Mouse (Mus musculus) heart, embryonic 12.5 days (tissue): ENCODE results near the gene Emsy. TPM values are rescaled to one million over a fixed set of nuclear protein-coding genes. Genes with fewer than 3 reads are reported as not detected.

ENCODE experiments used
- ATAC-seq: fragments of 200-750 bp; cut with Nextera tagmentation; 2 replicates; pipeline ENCODE4 v1.8.0; 2017; ENCODE audit warnings: moderate TSS enrichment, moderate library complexity; ENCODE audit not compliant: insufficient number of reproducible peaks, low FRiP score
- H3K27ac ChIP-seq: fragments of 300-500 bp; sonication (generic); 2 replicates; pipeline ENCODE4 v1.5.1; 2016; ENCODE audit warnings: mild to moderate bottlenecking, moderate library complexity; ENCODE audit not compliant: poor library complexity, severe bottlenecking
- H3K27me3 ChIP-seq: fragments of 300-500 bp; sonication (generic); replicated peaks from 2 replicates; pipeline ENCODE4 v1.6.1; 2016; ENCODE audit warnings: mild to moderate bottlenecking, moderate library complexity
- H3K36me3 ChIP-seq: fragments of 300-500 bp; sonication (generic); 2 replicates; pipeline ENCODE4 v1.6.1; 2016; ENCODE audit warnings: mild to moderate bottlenecking, moderate library complexity
- H3K4me1 ChIP-seq: fragments of 300-500 bp; sonication (generic); replicated peaks from 2 replicates; pipeline ENCODE4 v1.6.1; 2016; ENCODE audit warnings: mild to moderate bottlenecking
- H3K4me2 ChIP-seq: fragments of 300-500 bp; sonication (generic); 2 replicates; pipeline ENCODE4 v1.6.1; 2016; ENCODE audit warnings: mild to moderate bottlenecking, moderate library complexity
- H3K4me3 ChIP-seq: fragments of 300-500 bp; sonication (generic); 2 replicates; pipeline ENCODE4 v1.5.1; 2016; ENCODE audit warnings: mild to moderate bottlenecking
- H3K9ac ChIP-seq: fragments of 300-500 bp; sonication (generic); 2 replicates; pipeline ENCODE4 v1.6.1; 2016; ENCODE audit warnings: mild to moderate bottlenecking, moderate library complexity
- H3K9me3 ChIP-seq: fragments of 300-500 bp; sonication (generic); replicated peaks from 2 replicates; pipeline ENCODE4 v1.6.1; 2016; ENCODE audit warnings: mild to moderate bottlenecking, moderate library complexity
- WGBS: fragments of 180-500 bp; shearing (Covaris S2); methylation state at CpG from one replicate; pipeline ENCODE4 v1.1.7; 2016; 5-methylcytosine and 5-hydroxymethylcytosine counted together
- polyA plus RNA-seq: library from polyadenylated mRNA; unstranded; fragments of >200 nt; fragmentation: Nextera tagmentation; extraction: Ambion mirVana; gene quantifications from 2 replicates; pipeline ENCODE4 v1.2.1, GENCODE M21; 2016

Emsy gene
- polyA plus RNA-seq, 1 experiment from 2014 or later: 28.2 TPM

DNA sequence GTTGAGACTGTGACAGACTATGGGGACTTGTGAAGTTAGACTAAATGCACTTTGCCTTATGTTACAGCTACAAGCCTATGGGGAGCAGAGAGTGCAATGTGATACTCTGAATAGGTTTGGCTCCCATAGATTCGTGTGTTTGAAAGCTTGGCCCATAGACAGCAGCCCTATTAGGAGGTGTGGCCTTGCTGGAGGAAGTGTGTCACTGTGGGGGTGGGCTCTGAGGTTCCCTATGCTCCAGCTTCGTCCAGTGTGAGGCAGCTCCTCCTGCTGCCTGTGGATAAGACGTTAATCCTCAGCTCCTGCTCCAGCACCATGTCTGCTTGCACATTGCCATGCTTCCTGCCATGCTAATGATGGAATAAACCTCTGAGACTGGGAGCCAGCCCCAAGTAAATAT is 34.2 kb upstream of the Emsy start:
- no peak overlapping the region for H3K4me3 ChIP-seq
- H3K4me2 ChIP-seq: no peak overlapping the region
- H3K27ac ChIP-seq: no peak overlapping the region
- no peaks in the 10 kb centered on the region for H3K36me3 ChIP-seq
- no peaks in the 10 kb centered on the region for H3K9me3 ChIP-seq
- ATAC-seq: no peak
- H3K4me1 ChIP-seq: peaks cover 16% of the 10 kb centered on the region
- no peaks in the 10 kb centered on the region for H3K27me3 ChIP-seq
- no peak overlapping the region for H3K9ac ChIP-seq
- WGBS: 16% methylated on average over 3 of the region's 3 CpGs

DNA sequence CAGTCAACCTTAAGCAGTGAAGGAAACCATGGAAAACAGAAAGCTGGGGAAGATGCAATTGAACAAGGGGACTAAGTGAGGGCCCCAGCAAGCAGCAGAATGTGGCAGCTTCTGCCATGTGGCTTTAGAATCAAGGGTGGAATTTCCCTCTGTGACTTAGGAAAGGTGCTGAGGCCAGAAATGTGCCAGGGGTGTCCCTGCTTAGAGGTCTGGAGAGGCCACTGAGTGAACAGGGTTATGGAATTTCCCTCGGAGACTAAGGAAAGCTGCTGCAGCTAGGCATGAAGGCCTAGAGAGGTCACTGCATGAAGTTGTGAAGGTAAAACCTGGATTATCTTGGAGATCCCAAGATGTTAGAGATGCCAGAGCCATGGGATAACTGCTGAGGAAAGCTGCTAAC is 33.5 kb upstream of the Emsy start:
- WGBS: 64% methylated on average over 1 of the region's 1 CpGs
- Histone ChIP-seq H3K9ac (no peak overlapping the region), H3K27me3 (no peaks in the 10 kb centered on the region), H3K27ac (no peak overlapping the region), H3K4me3 (no peak overlapping the region), H3K4me1 (peaks cover 22% of the 10 kb centered on the region), H3K4me2 (no peak overlapping the region), H3K9me3 (no peaks in the 10 kb centered on the region), H3K36me3 (no peaks in the 10 kb centered on the region)
- no peak for ATAC-seq

DNA sequence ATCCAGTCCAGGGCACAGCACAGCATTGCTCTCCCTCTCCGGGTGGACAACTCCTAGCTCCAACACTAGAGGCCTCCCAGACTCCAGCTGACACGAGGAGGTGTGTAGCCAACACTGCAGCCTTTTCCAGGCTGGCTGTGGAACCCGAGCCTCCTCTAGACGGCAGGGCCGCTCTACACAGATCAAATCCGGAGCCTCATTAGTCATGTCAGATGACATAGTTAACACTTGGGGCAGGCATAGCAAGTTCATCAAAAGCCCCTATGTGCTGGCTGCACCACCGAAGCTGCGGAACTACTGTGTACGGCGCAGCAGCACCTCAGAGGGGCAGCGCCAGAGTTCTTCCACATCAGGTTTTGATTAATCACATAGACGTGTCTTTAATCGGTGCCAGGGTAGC is 29.3 kb upstream of the Emsy start:
- peaks cover 20% of the 10 kb centered on the region for H3K4me1 ChIP-seq
- no peaks in the 10 kb centered on the region for H3K9me3 ChIP-seq
- ATAC-seq: peak; percentile 81
- H3K27me3 ChIP-seq: no peaks in the 10 kb centered on the region
- WGBS: 41% methylated on average over 13 of the region's 13 CpGs
- H3K27ac ChIP-seq: no peak overlapping the region
- H3K9ac ChIP-seq: no peak overlapping the region
- no peak overlapping the region for H3K4me3 ChIP-seq
- H3K4me2 ChIP-seq: peak overlapping the region; percentile 15; the same call in 1 of the 2 replicates
- H3K36me3 ChIP-seq: no peaks in the 10 kb centered on the region

GRCm38 (mm10) chr7:98682821-98683220 is 26.2 kb upstream of the Emsy start:
- WGBS: 81% methylated on average over 10 of the region's 10 CpGs
- no peaks in the 10 kb centered on the region for H3K36me3 ChIP-seq
- no peak for ATAC-seq
- no peak overlapping the region for H3K9ac ChIP-seq
- H3K4me3 ChIP-seq: no peak overlapping the region
- H3K4me2 ChIP-seq: no peak overlapping the region
- H3K9me3 ChIP-seq: no peaks in the 10 kb centered on the region
- no peaks in the 10 kb centered on the region for H3K27me3 ChIP-seq
- H3K27ac ChIP-seq: no peak overlapping the region
- H3K4me1 ChIP-seq: peaks cover 30% of the 10 kb centered on the region

DNA sequence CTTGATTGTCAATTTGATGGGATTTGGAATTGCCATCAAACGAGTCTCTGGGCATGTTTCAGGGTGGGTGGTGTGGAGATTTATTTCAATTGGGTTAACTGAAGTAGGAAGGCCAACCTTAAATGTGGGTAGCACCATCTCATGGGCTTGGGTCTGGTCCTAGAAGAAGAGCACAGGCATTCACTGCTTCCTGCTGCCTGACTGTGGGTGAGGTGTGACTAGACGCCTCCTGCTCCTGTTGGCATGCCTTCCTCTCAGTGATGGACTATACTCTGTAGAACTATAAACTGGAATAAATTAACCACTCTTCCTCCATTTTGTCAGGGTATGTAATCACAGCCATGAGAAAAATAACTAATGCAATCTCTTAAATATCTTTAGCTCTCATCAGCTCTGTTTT is 24.1 kb upstream of the Emsy start:
- no peak overlapping the region for H3K4me3 ChIP-seq
- H3K9ac ChIP-seq: no peak overlapping the region
- no peaks in the 10 kb centered on the region for H3K36me3 ChIP-seq
- peaks cover 24% of the 10 kb centered on the region for H3K4me1 ChIP-seq
- no peaks in the 10 kb centered on the region; the same call in 1 of the 2 replicates for H3K27me3 ChIP-seq
- H3K9me3 ChIP-seq: no peaks in the 10 kb centered on the region
- no peak for ATAC-seq
- H3K27ac ChIP-seq: no peak overlapping the region
- WGBS: 53% methylated on average over 2 of the region's 2 CpGs
- no peak overlapping the region for H3K4me2 ChIP-seq

GRCm38 (mm10) chr7:98678441-98678840 is 21.9 kb upstream of the Emsy start:
- H3K9me3 ChIP-seq: no peaks in the 10 kb centered on the region
- H3K9ac ChIP-seq: 0 out of 2 replicates have a peak overlapping the region, but pooled peaks have one; percentile 40
- ATAC-seq: no peak
- no peaks in the 10 kb centered on the region; the same call in 1 of the 2 replicates for H3K27me3 ChIP-seq
- H3K27ac ChIP-seq: peak overlapping the region; percentile 71
- H3K4me2 ChIP-seq: peak overlapping the region; percentile 58
- H3K4me3 ChIP-seq: peak overlapping the region; percentile 26
- H3K4me1 ChIP-seq: peaks cover 14% of the 10 kb centered on the region
- H3K36me3 ChIP-seq: no peaks in the 10 kb centered on the region
- WGBS: 23% methylated on average over 7 of the region's 7 CpGs

DNA sequence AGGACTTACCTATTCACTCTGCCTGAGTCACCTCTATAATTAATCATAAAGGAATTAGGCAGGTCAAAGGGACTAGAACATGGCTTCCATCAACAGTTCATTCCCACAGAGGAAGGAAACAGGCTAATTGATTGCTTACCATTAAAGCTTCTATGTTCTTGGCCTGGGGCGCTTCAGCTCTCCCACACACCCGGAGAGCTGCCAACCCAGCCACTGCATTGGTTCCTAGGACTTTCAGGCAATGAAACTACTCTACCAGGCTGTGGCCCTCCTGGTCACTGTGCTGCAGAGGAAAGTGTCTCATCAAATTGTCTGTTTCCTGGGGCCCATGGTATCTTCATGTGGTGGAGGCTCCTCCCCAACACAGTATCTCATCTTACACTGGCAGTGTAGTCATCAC is 20.9 kb upstream of the Emsy start:
- no peak overlapping the region for H3K27ac ChIP-seq
- H3K27me3 ChIP-seq: no peaks in the 10 kb centered on the region; the same call in 1 of the 2 replicates
- H3K36me3 ChIP-seq: no peaks in the 10 kb centered on the region
- peaks cover 24% of the 10 kb centered on the region for H3K4me1 ChIP-seq
- 84% methylated on average over 2 of the region's 2 CpGs for WGBS
- H3K9me3 ChIP-seq: no peaks in the 10 kb centered on the region
- H3K4me2 ChIP-seq: no peak overlapping the region
- H3K4me3 ChIP-seq: no peak overlapping the region
- ATAC-seq: no peak
- no peak overlapping the region for H3K9ac ChIP-seq

DNA sequence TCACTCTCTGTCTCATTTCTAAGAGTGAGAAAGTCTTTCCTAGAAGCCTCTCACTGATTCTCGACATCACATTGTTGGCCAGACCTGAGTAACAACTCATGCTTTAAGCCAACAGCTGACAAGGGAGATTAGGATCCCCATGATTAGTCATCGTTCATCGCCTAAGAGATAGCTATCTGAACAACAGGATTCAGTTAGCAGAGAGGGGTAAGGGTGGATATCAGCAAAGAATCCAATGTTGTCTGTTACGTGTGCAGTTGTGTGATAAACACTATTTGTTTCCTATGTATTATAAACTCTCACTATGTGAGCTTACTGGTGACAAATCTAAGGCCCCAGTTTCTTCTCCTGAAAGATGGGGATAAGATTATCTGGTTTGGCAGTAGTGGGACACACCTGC is 17.8 kb upstream of the Emsy start:
- no peak overlapping the region for H3K4me2 ChIP-seq
- H3K9me3 ChIP-seq: no peaks in the 10 kb centered on the region
- WGBS: 57% methylated on average over 4 of the region's 4 CpGs
- H3K4me1 ChIP-seq: peaks cover 43% of the 10 kb centered on the region
- H3K4me3 ChIP-seq: no peak overlapping the region
- no peak for ATAC-seq
- H3K36me3 ChIP-seq: no peaks in the 10 kb centered on the region
- H3K27me3 ChIP-seq: no peaks in the 10 kb centered on the region; the same call in 1 of the 2 replicates
- H3K27ac ChIP-seq: no peak overlapping the region
- no peak overlapping the region for H3K9ac ChIP-seq

- H3K4me1 ChIP-seq: peaks cover 29% of the 10 kb centered on the region
- H3K9me3 ChIP-seq: no peaks in the 10 kb centered on the region
- H3K36me3 ChIP-seq: no peaks in the 10 kb centered on the region
- ATAC-seq: peak; percentile 85
- 16% methylated on average over 11 of the region's 11 CpGs for WGBS
- H3K9ac ChIP-seq: no peak overlapping the region
- H3K4me2 ChIP-seq: peak overlapping the region; percentile 48
- H3K27me3 ChIP-seq: no peaks in the 10 kb centered on the region; the same call in 1 of the 2 replicates
- no peak overlapping the region for H3K4me3 ChIP-seq
- peak overlapping the region; percentile 80 for H3K27ac ChIP-seq
These were observed 15.8 kb upstream of the Emsy start for GRCm38 (mm10) chr7:98672241-98672955.

GRCm38 (mm10) chr7:98671416-98671815 is 14.8 kb upstream of the Emsy start:
- H3K4me3 ChIP-seq: no peak overlapping the region
- H3K9me3 ChIP-seq: no peaks in the 10 kb centered on the region
- no peaks in the 10 kb centered on the region for H3K36me3 ChIP-seq
- no peak for ATAC-seq
- WGBS: 67% methylated on average over 9 of the region's 9 CpGs
- peak overlapping the region; percentile 80; the same call in 1 of the 2 replicates for H3K27ac ChIP-seq
- H3K4me2 ChIP-seq: peak overlapping the region; percentile 48
- H3K9ac ChIP-seq: no peak overlapping the region
- H3K4me1 ChIP-seq: peaks cover 29% of the 10 kb centered on the region
- no peaks in the 10 kb centered on the region; the same call in 1 of the 2 replicates for H3K27me3 ChIP-seq

DNA sequence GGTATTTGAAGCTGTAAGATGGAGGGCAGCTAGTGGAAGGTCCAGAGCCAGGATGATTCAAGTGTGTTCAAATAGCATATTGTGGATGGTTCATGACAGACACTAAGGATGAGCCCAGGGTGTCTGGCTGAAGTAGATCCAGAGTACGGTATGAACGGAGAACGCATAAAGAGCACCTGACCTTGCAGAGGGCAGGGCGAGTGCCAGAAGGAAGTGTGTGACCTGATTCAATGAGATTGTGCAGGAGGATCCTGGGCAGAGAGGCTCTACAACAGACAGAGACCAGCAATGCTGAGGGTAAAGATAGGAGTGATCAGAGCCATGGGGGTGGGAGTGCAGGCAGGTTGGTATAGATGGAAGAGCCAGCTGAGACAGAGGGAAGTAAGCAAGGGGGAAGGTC is 14.2 kb upstream of the Emsy start:
- no peak overlapping the region for H3K4me2 ChIP-seq
- 80% methylated on average over 4 of the region's 4 CpGs for WGBS

More for the DNA sequence above, 14.2 kb upstream of the Emsy start:
- Histone ChIP-seq H3K9ac (no peak overlapping the region), H3K4me3 (no peak overlapping the region), H3K27me3 (no peaks in the 10 kb centered on the region), H3K36me3 (no peaks in the 10 kb centered on the region), H3K4me1 (peaks cover 30% of the 10 kb centered on the region), H3K9me3 (no peaks in the 10 kb centered on the region), H3K27ac (no peak overlapping the region)
- ATAC-seq: no peak
